14 mouse cellular contexts compared by ENCODE assay signal in the genomic region with DNA sequence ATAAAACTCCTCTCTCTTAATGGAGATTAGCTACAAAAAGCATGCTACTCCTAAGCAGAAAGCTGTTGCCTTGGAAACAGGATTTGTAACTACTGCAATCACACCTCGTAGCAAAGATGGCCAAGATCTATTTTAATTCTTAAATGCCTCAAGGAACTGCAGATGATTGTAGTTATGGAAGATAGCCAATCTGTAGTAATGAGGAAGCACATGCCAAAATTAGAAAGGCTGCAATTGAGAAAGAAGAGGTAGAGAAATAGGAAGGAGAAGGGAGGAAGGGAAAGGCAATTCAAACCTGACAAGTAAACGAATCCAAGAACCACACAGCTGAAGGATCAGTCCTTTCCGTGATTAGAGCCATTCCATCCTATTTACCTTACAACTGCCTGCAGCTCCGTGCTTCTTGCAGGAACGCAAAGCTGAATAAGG. TPM values are rescaled to one million over a fixed set of nuclear protein-coding genes. Genes with fewer than 3 reads are reported as not detected.
DNase-seq lines count a peak whose midpoint lies in the region; ATAC-seq and TF ChIP-seq lines count a peak whose summit lies in the region.
"Had no signal": no experiment of that assay in that cellular context is flagged by ENCODE, and none has a peak within 500 bp of the region (broad histone marks: within the 10 kb centered on the region; RNA-seq: fewer than 3 reads in every experiment).

No protein-coding gene starts in this region.

- no peaks in the 10 kb centered on the region for H3K9me3 ChIP-seq in midbrain, postnatal 0 days (ENCODE audit: low read length)
- H3K9me3 ChIP-seq in kidney, embryonic 16.5 days (ENCODE audit: low read length): peaks cover 6% of the 10 kb centered on the region; the same call in 1 of the 2 replicates
- H3K9me3 ChIP-seq: embryonic facial prominence, embryonic 15.5 days had no signal

- H3K4me1 ChIP-seq in midbrain, postnatal 0 days (ENCODE audit: insufficient read depth, low read length): peaks cover 17% of the 10 kb centered on the region
- 0 out of 2 replicates have a peak, but pooled peaks cover 4% of the 10 kb centered on the region for H3K4me1 ChIP-seq in kidney, embryonic 16.5 days (ENCODE audit: insufficient read depth, low read length)

- intact Hi-C loops in left cerebral cortex, postnatal 25 days (cut with DNase I): no loop called here
- intact Hi-C loops in left cerebral cortex, postnatal 4 days (cut with DNase I): no loop called here

- H3K4me2 ChIP-seq in midbrain, postnatal 0 days (ENCODE audit: low read depth, low read length, poor library complexity, severe bottlenecking): no peak overlapping the region; the same call in 1 of the 2 replicates
- no peak overlapping the region for H3K4me2 ChIP-seq in kidney, embryonic 16.5 days (replicated peaks; ENCODE audit: low read depth, low read length)
- H3K4me2 ChIP-seq: embryonic facial prominence, embryonic 15.5 days; liver, embryonic 11.5 days had no signal

- peak; percentile 59 to 76 for DNase-seq in frontal cortex, adult 2 months (ENCODE audit: extremely low spot score in 1 of 2, low spot score in 1 of 2)
- no peak for DNase-seq in frontal cortex, postnatal 25 days (ENCODE audit: low spot score in 2 of 2)
- DNase-seq in left cerebral cortex, postnatal 25 days (ENCODE audit: low spot score in 2 of 2): peak; percentile 50 to 87
- DNase-seq in left cerebral cortex, postnatal 4 days: no peak
- peak; percentile 68 for DNase-seq in brain, embryonic 18.5 days (ENCODE audit: low read depth, low spot score)
- peak; percentile 79 for DNase-seq in midbrain, postnatal 0 days (ENCODE audit: low spot score)
- DNase-seq in spleen, adult 18-20 months: no peak
- DNase-seq: heart, adult 18-20 months; kidney, postnatal 36 days; right cerebral cortex, postnatal 14 days; thymus, adult 18-20 months had no signal

- no peaks in the 10 kb centered on the region for H3K27me3 ChIP-seq in midbrain, postnatal 0 days (ENCODE audit: insufficient read depth, low read length)
- H3K27me3 ChIP-seq in kidney, embryonic 16.5 days (ENCODE audit: insufficient read depth, low read length): no peaks in the 10 kb centered on the region
- H3K27me3 ChIP-seq: embryonic facial prominence, embryonic 15.5 days had no signal

- WGBS in midbrain, postnatal 0 days: 10% methylated on average over 5 of the region's 5 CpGs
- WGBS in kidney, embryonic 16.5 days: 39% methylated on average over 5 of the region's 5 CpGs

- no peak overlapping the region for H3K4me3 ChIP-seq in midbrain, postnatal 0 days (ENCODE audit: low read depth, low read length)
- no peak overlapping the region for H3K4me3 ChIP-seq in kidney, embryonic 16.5 days (ENCODE audit: low read length)
- H3K4me3 ChIP-seq: embryonic facial prominence, embryonic 15.5 days had no signal

- TF ChIP-seq CTCF in midbrain, postnatal 0 days (IDR thresholded peaks at IDR 0.05): no peak

- H3K9ac ChIP-seq in midbrain, postnatal 0 days (replicated peaks; ENCODE audit: low read length, poor library complexity, severe bottlenecking): no peak overlapping the region
- H3K9ac ChIP-seq in kidney, embryonic 16.5 days (replicated peaks; ENCODE audit: low read length): no peak overlapping the region
- H3K9ac ChIP-seq: embryonic facial prominence, embryonic 15.5 days had no signal

- no peak for ATAC-seq in midbrain, postnatal 0 days (ENCODE audit: low FRiP score)
- ATAC-seq in kidney, embryonic 16.5 days (ENCODE audit: low FRiP score, low TSS enrichment): no peak

- no peaks in the 10 kb centered on the region for H3K36me3 ChIP-seq in midbrain, postnatal 0 days (ENCODE audit: insufficient read depth, low read length)
- no peaks in the 10 kb centered on the region for H3K36me3 ChIP-seq in kidney, embryonic 16.5 days (ENCODE audit: insufficient read depth, low read length)
- H3K36me3 ChIP-seq: embryonic facial prominence, embryonic 15.5 days had no signal

- peak overlapping the region; percentile 62 for H3K27ac ChIP-seq in midbrain, postnatal 0 days (ENCODE audit: low read depth, low read length)
- H3K27ac ChIP-seq in kidney, embryonic 16.5 days (ENCODE audit: low read length): no peak overlapping the region
- H3K27ac ChIP-seq: embryonic facial prominence, embryonic 15.5 days had no signal

RNA-seq across cellular contexts. Expression of a gene that starts 27.5 kb away (rescaled TPM):
- polyA plus RNA-seq in frontal cortex, adult 2 months (2012; rRNA removed): 15.9 and 18.9 TPM in 2 replicates
- total RNA-seq in left cerebral cortex, postnatal 25 days (2021): 10 to 100 TPM; 22.1 to 22.2 TPM
- total RNA-seq in left cerebral cortex, postnatal 4 days (2021): 10 to 100 TPM; 88.1 to 88.4 TPM
- 51.6 and 68.9 TPM in 2 replicates for total RNA-seq in midbrain, postnatal 0 days (2014; rRNA removed)
- polyA plus RNA-seq in midbrain, postnatal 0 days (2015; fragmentation: Nextera tagmentation; extraction: Ambion mirVana): 13.2 and 16.7 TPM in 2 replicates
- polyA plus RNA-seq in kidney, embryonic 16.5 days (2015; fragmentation: Nextera tagmentation; extraction: Ambion mirVana): 6.6 and 6.8 TPM in 2 replicates

Comparison
In these comparisons a context has a peak if more than half of its experiments do, and no peak if none do; other contexts are left out.
1. DNase-seq: peak in frontal cortex, adult 2 months (2 of 2), left cerebral cortex, postnatal 25 days (2 of 2), brain, embryonic 18.5 days (single experiment) and midbrain, postnatal 0 days (single experiment); none in frontal cortex, postnatal 25 days (0 of 2), left cerebral cortex, postnatal 4 days (single experiment) and spleen, adult 18-20 months (0 of 2).